In the genomic region with DNA sequence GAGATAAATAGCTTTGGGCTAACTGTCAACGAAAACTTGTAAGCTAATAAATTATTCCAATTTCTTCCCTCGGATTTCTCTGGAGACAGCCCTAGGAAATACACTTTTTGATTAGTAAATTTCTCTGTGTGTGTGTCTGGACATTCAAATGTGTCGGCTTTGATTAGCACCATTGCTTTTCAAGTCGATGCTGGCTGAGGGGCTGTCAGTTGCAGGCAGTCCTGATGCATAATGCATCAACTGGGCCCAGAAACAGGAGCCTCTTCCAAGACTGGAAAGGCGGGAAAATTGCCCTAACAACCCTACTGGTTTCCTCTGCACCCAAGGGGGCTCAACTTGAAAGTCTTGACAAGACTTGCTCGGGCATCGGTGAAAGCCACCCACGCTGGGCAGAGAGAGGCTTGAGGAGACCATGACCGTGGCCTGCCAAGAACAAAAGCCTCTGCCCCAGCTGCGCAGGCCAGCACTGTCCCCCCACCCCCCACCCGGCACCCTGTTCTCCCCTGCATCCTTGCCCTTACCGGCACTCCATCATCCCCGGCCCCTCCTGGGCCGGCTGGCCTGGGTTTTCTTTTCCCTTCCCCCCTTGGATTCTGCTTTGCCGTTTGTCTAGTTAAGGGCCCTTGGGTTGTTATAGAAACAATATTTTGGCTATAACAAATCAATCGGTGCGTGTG, we compare ENCODE assay signal across 16 mouse cellular contexts.
DNase-seq lines count a peak whose midpoint lies in the region; ATAC-seq lines count a peak whose summit lies in the region.
"Had no signal": no experiment of that assay in that cellular context is flagged by ENCODE, and none has a peak within 500 bp of the region (broad histone marks: within the 10 kb centered on the region; RNA-seq: fewer than 3 reads in every experiment).

No protein-coding gene starts in this region.

- ATAC-seq in kidney, embryonic 15.5 days (replicated peaks; ENCODE audit: low FRiP score): no peak
- ATAC-seq in forebrain, embryonic 14.5 days: peak; percentile 60
- ATAC-seq in midbrain, embryonic 11.5 days (ENCODE audit: low FRiP score): peak; percentile 62

- no peaks in the 10 kb centered on the region for H3K36me3 ChIP-seq in kidney, embryonic 15.5 days
- no peaks in the 10 kb centered on the region for H3K36me3 ChIP-seq in forebrain, embryonic 14.5 days (ENCODE audit: control insufficient read depth, insufficient read depth, low read length)
- no peaks in the 10 kb centered on the region for H3K36me3 ChIP-seq in midbrain, embryonic 11.5 days (ENCODE audit: control insufficient read depth, insufficient read depth, low read length)
- no peaks in the 10 kb centered on the region for H3K36me3 ChIP-seq in heart, embryonic 10.5 days
- H3K36me3 ChIP-seq: heart, embryonic 13.5 days; lung, embryonic 15.5 days had no signal

- 11% methylated on average over 17 of the region's 17 CpGs for WGBS in kidney, embryonic 15.5 days
- WGBS in forebrain, embryonic 14.5 days: 29% methylated on average over 17 of the region's 17 CpGs
- WGBS in midbrain, embryonic 11.5 days: 23% methylated on average over 17 of the region's 17 CpGs
- WGBS in heart, embryonic 10.5 days: 45% methylated on average over 17 of the region's 17 CpGs

- no peak overlapping the region for H3K27ac ChIP-seq in kidney, embryonic 15.5 days
- no peak overlapping the region for H3K27ac ChIP-seq in forebrain, embryonic 14.5 days (ENCODE audit: low read depth, low read length)
- no peak overlapping the region for H3K27ac ChIP-seq in midbrain, embryonic 11.5 days (ENCODE audit: low read depth, low read length)
- H3K27ac ChIP-seq in heart, embryonic 10.5 days: no peak overlapping the region
- H3K27ac ChIP-seq: heart, embryonic 13.5 days; lung, embryonic 15.5 days had no signal

- H3K9ac ChIP-seq in kidney, embryonic 15.5 days: no peak overlapping the region
- no peak overlapping the region for H3K9ac ChIP-seq in forebrain, embryonic 14.5 days (ENCODE audit: low read length)
- peak overlapping the region; percentile 46 for H3K9ac ChIP-seq in midbrain, embryonic 11.5 days (ENCODE audit: low read length)
- H3K9ac ChIP-seq: heart, embryonic 13.5 days; lung, embryonic 15.5 days had no signal

- peaks cover 32% of the 10 kb centered on the region for H3K27me3 ChIP-seq in kidney, embryonic 15.5 days
- H3K27me3 ChIP-seq in forebrain, embryonic 14.5 days (replicated peaks; ENCODE audit: control insufficient read depth, insufficient read depth, low read length): peaks cover 8% of the 10 kb centered on the region; the same call in 1 of the 2 replicates
- H3K27me3 ChIP-seq in midbrain, embryonic 11.5 days (ENCODE audit: control insufficient read depth, insufficient read depth, low read length): peaks cover 14% of the 10 kb centered on the region
- peaks cover 21% of the 10 kb centered on the region; the same call in 1 of the 2 replicates for H3K27me3 ChIP-seq in heart, embryonic 10.5 days (ENCODE audit: insufficient read depth, poor library complexity, severe bottlenecking)

- intact Hi-C loops in left cerebral cortex, postnatal 36 days (cut with DNase I): no loop called here

- H3K4me3 ChIP-seq in kidney, embryonic 15.5 days (replicated peaks): no peak overlapping the region
- H3K4me3 ChIP-seq in forebrain, embryonic 14.5 days (ENCODE audit: low read depth, low read length): no peak overlapping the region
- H3K4me3 ChIP-seq in midbrain, embryonic 11.5 days (ENCODE audit: low read depth, low read length): no peak overlapping the region
- no peak overlapping the region for H3K4me3 ChIP-seq in heart, embryonic 10.5 days
- H3K4me3 ChIP-seq: heart, embryonic 13.5 days; lung, embryonic 15.5 days had no signal

- H3K9me3 ChIP-seq in kidney, embryonic 15.5 days (replicated peaks): no peaks in the 10 kb centered on the region
- H3K9me3 ChIP-seq in forebrain, embryonic 14.5 days (replicated peaks; ENCODE audit: control insufficient read depth, low read length): no peaks in the 10 kb centered on the region
- H3K9me3 ChIP-seq in midbrain, embryonic 11.5 days (ENCODE audit: control insufficient read depth, low read length): no peaks in the 10 kb centered on the region
- no peaks in the 10 kb centered on the region for H3K9me3 ChIP-seq in heart, embryonic 10.5 days
- H3K9me3 ChIP-seq: heart, embryonic 13.5 days; lung, embryonic 15.5 days had no signal

- DNase-seq in kidney, postnatal 10 days: no peak
- peak; percentile 52 for DNase-seq in embryo, embryonic 11 days
- peak; percentile 63 for DNase-seq in forebrain, embryonic 14.5 days (ENCODE audit: low spot score)
- DNase-seq in midbrain, embryonic 11.5 days (ENCODE audit: low spot score, missing footprints): peak; percentile 93
- DNase-seq in left cerebral cortex, postnatal 36 days (ENCODE audit: low spot score in 2 of 2): no peak
- no peak for DNase-seq in heart, adult 8-10 months (ENCODE audit: low spot score)
- DNase-seq in heart, embryonic 10.5 days (ENCODE audit: low spot score): no peak
- DNase-seq: cerebellum, adult 11 months; cerebellum, postnatal 25 days; gastrocnemius, postnatal 25 days; kidney, adult 2 months; right cerebral cortex, postnatal 4 days had no signal

- H3K4me1 ChIP-seq in kidney, embryonic 15.5 days: peaks cover 17% of the 10 kb centered on the region
- H3K4me1 ChIP-seq in forebrain, embryonic 14.5 days (ENCODE audit: control insufficient read depth, insufficient read depth, low read length): peaks cover 5% of the 10 kb centered on the region
- H3K4me1 ChIP-seq in midbrain, embryonic 11.5 days (ENCODE audit: control insufficient read depth, insufficient read depth, low read length): peaks cover 11% of the 10 kb centered on the region
- 0 out of 2 replicates have a peak, but pooled peaks cover 3% of the 10 kb centered on the region for H3K4me1 ChIP-seq in heart, embryonic 10.5 days
- H3K4me1 ChIP-seq: heart, embryonic 13.5 days; lung, embryonic 15.5 days had no signal

- H3K4me2 ChIP-seq in kidney, embryonic 15.5 days: peak overlapping the region; percentile 17; the same call in 1 of the 2 replicates
- H3K4me2 ChIP-seq in forebrain, embryonic 14.5 days (ENCODE audit: low read length): no peak overlapping the region
- peak overlapping the region; percentile 27; the same call in 1 of the 2 replicates for H3K4me2 ChIP-seq in midbrain, embryonic 11.5 days
- H3K4me2 ChIP-seq: heart, embryonic 13.5 days; liver, embryonic 11.5 days; lung, embryonic 15.5 days had no signal

Comparison
In these comparisons a context has a peak if more than half of its experiments do, and no peak if none do; other contexts are left out.
1. DNase-seq: peak in embryo, embryonic 11 days (single experiment), forebrain, embryonic 14.5 days (single experiment) and midbrain, embryonic 11.5 days (single experiment); none in kidney, postnatal 10 days (single experiment), left cerebral cortex, postnatal 36 days (0 of 2), heart, adult 8-10 months (single experiment) and heart, embryonic 10.5 days (single experiment).